Mouse (Mus musculus) lung, embryonic 15.5 days (tissue): ENCODE results near the gene Fshb. TPM values are rescaled to one million over a fixed set of nuclear protein-coding genes. Genes with fewer than 3 reads are reported as not detected.

Experiments used
- ATAC-seq: fragments of 200-750 bp; cut with Nextera tagmentation; 2 replicates; pipeline ENCODE4 v1.8.0; 2017; ENCODE audit warnings: moderate number of reproducible peaks, borderline replicate concordance; ENCODE audit not compliant: low FRiP score, low TSS enrichment; ENCODE audit errors: extremely low read depth
- H3K27ac ChIP-seq: fragments of 300-500 bp; sonication (generic); 2 replicates; pipeline ENCODE4 v1.5.1; 2015; ENCODE audit warnings: moderate library complexity, mild to moderate bottlenecking, inconsistent platforms
- H3K27me3 ChIP-seq: fragments of 300-500 bp; sonication (generic); 2 replicates; pipeline ENCODE4 v1.6.1; 2015; ENCODE audit warnings: inconsistent platforms
- H3K36me3 ChIP-seq: fragments of 300-500 bp; sonication (generic); 2 replicates; pipeline ENCODE4 v1.6.1; 2015; ENCODE audit warnings: inconsistent platforms
- H3K4me1 ChIP-seq: fragments of 300-500 bp; sonication (generic); 2 replicates; pipeline ENCODE4 v1.6.1; 2015; ENCODE audit warnings: inconsistent platforms
- H3K4me2 ChIP-seq: fragments of 300-500 bp; sonication (generic); 2 replicates; pipeline ENCODE4 v1.6.1; 2015; ENCODE audit warnings: inconsistent platforms, mild to moderate bottlenecking, moderate library complexity
- H3K4me3 ChIP-seq: fragments of 300-500 bp; sonication (generic); 2 replicates; pipeline ENCODE4 v1.5.1; 2015; ENCODE audit warnings: mild to moderate bottlenecking, inconsistent platforms
- H3K9ac ChIP-seq: fragments of 300-500 bp; sonication (generic); 2 replicates; pipeline ENCODE4 v1.6.1; 2015; ENCODE audit warnings: inconsistent platforms
- H3K9me3 ChIP-seq: fragments of 300-500 bp; sonication (generic); 2 replicates; pipeline ENCODE4 v1.6.1; 2016; ENCODE audit warnings: inconsistent platforms
- WGBS: fragments of 180-500 bp; shearing (Covaris S2); methylation state at CpG from one replicate; pipeline ENCODE4 v1.1.7; 2015; 5-methylcytosine and 5-hydroxymethylcytosine counted together
- polyA plus RNA-seq: library from polyadenylated mRNA; unstranded; fragments of >200 nt; fragmentation: Nextera tagmentation; extraction: Ambion mirVana; gene quantifications from 2 replicates; pipeline ENCODE4 v1.2.1, GENCODE M21; 2015

Gene Fshb
- polyA plus RNA-seq, 1 experiment from 2014 or later, result not detected

- H3K27ac ChIP-seq, result no peak overlapping the region
- 62% methylated on average over 3 of the region's 3 CpGs for WGBS
- H3K36me3 ChIP-seq, result no peaks in the 10 kb centered on the region
- H3K9ac ChIP-seq, result no peak overlapping the region
- no peaks in the 10 kb centered on the region for H3K27me3 ChIP-seq
- no peaks in the 10 kb centered on the region for H3K9me3 ChIP-seq
- no peak for ATAC-seq
- H3K4me1 ChIP-seq, result no peaks in the 10 kb centered on the region
- no peak overlapping the region for H3K4me2 ChIP-seq
- H3K4me3 ChIP-seq, result no peak overlapping the region
Measured at GRCm38 (mm10) chr2:107006378-107006777, 53.1 kb downstream of the Fshb start.

Other genes with a start within 250 kb of the Fshb start
- 39.5 and 40.5 TPM in 2 replicates for gene Arl14ep, start 85.2 kb downstream of the Fshb start, polyA plus RNA-seq
- gene Kcna4, start 231.0 kb upstream of the Fshb start, polyA plus RNA-seq, result 0.20 and 0.46 TPM in 2 replicates